Mouse (Mus musculus) heart, postnatal 10 days (tissue): ENCODE results near the gene Atn1. TPM values are rescaled to one million over a fixed set of nuclear protein-coding genes. Genes with fewer than 3 reads are reported as not detected.

Experiments used
- DNase-seq, 2 experiments: peaks; one replicate each; pipeline ENCODE4 v3.0.0; 2021
- intact Hi-C: fragments of 180-260 bp; cut with DNase I; formaldehyde crosslinking; loops from one replicate; pipeline ENCODE4 v1.15.1; 2025
- total RNA-seq, 2 experiments: library from RNA; stranded (reverse); gene quantifications; 2 replicates each; pipeline ENCODE4 v1.2.3; 2021

The Atn1 gene
- total RNA-seq, 2 experiments from 2014 or later: 59.4 to 59.7 TPM

DNA sequence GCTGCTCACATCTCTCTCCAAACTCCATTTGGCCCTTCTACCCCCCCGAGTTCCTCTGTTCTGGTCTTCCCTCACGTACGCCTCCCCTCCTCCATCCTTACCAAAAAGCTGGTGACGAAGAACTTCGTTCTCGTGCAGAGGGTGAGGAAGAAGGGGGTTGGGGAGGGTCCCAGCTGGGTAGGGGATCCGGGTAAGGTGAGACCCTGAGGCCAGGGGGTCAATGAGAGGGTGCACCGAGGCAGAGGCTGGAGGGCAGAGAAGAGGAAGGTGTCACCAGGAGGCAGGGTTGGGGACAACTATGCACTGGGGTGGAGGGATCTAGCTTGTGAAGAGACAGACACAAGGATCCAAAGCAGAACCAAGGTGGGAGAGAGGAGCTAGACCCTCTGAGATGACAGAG is 12.7 kb downstream of the Atn1 start:
- intact Hi-C loops: loop anchor here (5.0 kb wide), 2 partner anchors 81 to 101 kb away; partner anchors contain the start of gene Lpcat3
- no peak for DNase-seq

DNA sequence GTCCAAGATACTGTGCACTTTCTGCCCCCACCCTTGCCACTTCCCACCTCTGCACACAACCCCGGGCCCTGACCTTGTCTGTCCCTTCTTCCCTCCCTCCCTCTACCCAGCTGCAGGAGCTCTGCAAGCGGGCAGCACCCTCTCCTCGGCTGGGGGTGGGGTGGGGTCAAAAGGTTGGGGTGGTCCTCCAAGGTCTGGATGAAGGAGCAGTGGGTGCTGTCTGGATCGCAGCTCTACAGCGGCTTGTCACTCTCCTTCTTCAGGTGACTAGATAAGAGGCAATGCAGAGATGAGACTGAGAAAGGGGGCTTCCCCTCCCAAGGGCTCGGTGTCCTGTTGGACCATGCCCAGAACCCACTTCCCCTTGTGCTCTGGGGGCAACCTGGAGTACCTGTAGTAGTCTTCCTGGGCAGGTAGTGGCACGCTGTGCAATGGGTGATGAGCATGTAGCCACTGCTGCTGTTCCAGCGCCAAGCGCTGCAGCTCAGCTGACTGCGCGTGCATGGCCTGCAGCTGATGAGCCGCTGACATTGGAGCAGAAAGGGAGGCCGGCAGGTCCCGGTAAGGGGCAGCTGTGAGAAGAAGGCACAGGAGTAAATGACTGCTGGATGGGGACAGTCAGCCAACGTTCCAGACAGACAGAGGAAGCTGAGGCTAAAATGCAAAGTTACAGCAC is 13.3 kb downstream of the Atn1 start:
- intact Hi-C loops: loop anchor here (5.0 kb wide), 2 partner anchors 81 to 101 kb away; partner anchors contain the start of gene Lpcat3
- DNase-seq: no peak

DNA sequence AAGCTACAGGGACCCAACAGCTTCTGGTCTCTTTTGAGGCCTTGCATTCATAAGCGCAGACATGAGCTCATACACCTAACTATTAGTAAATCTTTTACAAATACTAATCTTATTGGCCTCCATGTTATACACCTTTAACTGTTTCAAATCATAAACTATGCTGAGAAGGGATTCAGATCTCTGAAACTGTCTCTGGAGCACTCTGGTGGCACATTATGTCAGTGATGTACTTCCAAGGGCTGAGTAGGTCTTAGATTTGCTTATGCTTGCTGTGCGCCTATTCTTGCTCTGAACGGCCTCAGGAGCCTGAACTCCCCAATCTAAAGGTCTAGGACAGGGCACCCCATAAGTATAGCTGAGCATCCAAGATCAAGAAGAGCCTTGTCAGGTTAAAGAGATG is 14.5 kb downstream of the Atn1 start:
- intact Hi-C loops: loop anchor here (1.0 to 5.0 kb wide), 4 partner anchors 17 to 100 kb away; partner anchors contain the start of genes Emg1, Lpcat3 and Phb2

DNA sequence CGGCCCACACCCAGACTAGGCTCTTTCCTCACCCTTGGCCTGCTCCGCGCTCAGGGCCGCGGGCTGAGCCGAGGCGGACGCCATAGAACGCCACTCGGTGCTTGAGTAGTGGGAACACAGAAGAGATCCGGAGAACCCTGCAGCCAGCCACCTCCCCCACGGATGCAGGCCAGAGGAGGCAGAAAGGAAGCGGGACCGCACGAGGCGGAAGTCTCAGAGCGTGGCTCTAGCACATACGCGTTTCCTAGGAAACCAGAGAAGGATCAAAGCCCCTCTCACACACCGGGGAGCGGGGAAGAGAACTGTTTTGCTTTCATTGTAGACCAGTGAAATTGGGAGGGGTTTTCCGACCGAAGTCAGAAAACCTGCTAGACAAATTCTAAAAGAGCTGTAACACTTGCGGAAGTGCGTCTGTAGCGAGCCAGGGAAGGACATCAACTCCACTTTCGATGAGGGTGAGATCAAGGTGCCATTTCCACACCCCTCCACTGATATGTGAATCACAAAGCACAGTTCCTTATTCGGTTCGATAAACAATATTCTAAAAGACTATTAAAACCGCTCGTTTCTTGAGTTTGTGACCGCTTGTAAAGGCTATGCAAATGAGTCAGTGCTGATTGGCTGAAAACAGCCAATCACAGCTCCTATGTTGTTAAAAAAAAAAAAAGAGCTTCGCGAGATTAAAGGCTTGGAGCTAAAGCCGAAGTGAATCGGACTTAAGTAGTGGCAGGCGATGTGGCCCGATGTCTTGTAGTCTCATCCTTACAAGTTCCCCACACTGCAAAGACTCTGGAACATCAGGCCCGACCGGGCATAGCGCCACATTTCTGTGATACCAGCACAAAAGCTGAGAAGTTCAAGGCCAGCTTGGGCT is 15.2 kb downstream of the Atn1 start, which contains the start of gene Grcc10:
Gene Grcc10, minus strand, starts transcription at position 487 of the 874 bp plus-strand sequence.
- DNase-seq: peak; percentile 92 to 93
- intact Hi-C loops: loop anchor here (1.0 to 5.0 kb wide), 4 partner anchors 18 to 99 kb away; partner anchors contain the start of genes Emg1, Lpcat3 and Phb2

More for the DNA sequence above, 14.5 kb downstream of the Atn1 start:
- DNase-seq: no peak

DNA sequence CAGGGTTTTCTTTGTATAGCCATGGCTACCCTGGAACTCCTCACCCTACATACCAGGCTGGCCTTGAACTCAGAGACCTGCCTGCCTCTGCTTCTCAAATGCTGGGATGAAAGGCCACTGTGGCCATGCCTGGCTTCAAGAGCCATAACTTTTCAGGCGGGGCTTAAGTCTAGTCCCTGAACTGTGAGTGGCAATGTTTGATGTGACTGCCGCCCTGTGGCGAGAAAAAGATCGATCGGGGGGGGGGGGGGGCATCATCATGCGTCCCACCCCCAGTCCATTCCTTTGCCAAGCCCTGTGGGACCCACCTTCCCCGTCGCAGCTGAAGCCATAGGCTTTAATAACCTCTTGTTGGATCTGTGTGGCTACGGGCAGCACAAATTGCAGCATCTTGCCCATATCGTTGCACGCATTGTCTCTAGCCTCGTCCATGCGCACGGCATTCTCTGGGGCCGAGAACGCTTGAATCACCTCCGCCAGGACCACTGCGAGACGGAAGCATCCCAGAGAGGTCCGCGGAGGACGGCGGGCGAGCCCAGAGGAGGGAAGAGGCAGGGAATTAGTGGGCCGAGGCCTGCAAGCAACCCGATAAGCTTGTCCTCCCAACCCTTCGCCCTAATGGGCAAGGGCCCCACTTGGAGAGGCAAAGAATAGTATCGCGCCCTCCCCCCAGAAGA is 16.0 kb downstream of the Atn1 start:
- no peak for DNase-seq
- intact Hi-C loops: loop anchor here (2.0 to 5.0 kb wide), 3 partner anchors 18 to 98 kb away; partner anchors contain the start of gene Lpcat3

DNA sequence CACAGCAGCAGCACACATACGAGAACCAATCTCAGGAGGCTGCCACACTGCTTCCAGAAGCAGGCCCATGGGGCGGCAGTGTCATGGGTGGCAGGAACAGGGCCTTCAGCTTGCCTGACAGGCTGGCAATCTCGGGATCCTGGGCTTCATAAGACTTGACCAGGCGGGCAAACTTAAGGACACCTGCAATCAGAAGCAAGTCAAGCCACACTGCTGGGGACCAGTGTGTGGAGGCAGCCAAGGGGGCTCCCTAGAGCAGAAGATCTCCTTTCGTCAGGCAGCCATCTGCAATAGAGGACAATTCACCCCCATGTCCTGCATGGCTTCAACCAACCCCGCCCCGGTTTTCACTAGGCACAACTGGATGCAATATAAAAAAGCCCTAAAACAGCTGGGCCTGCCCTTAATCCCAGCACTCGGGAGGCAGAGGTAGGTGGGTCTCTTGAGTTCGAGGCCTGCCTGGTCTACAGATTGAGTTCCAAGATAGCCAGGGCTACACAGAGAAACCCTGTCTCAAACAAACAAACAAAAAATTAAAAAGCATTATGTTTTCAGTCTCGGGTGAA is 17.0 kb downstream of the Atn1 start:
- intact Hi-C loops: loop anchor here (5.0 kb wide), 1 partner anchor 37 kb away; no protein-coding TSS in a partner anchor
- no peak for DNase-seq

DNA sequence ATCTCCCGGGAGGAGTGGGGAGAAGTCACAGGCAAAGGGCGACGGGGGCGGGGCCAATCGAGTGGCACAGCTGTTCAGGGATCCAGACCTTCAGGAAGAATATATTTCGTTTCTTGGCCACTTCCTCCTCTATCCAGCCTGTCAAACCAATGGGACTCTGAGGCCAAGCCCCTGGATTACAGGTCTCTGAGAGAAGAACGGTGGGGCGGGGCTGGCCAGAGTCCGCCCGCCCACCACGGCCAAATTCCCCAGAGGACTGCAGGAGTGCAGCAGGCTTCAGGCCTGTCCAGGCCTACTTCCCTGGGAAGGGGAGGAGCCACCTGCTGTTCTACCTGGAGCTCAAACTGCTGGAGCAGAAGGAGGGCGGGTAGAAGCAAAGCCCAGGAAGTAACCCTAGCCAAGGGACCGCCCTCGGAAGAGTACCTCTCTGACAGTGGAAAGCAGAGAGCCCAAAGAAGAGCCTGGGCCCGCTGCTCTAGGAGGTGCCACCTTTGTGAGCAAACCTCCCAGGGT is 17.8 kb downstream of the Atn1 start, which contains the start of gene Ptpn6:
Gene Ptpn6, minus strand, starts transcription at position 204 of the 513 bp plus-strand sequence.
- intact Hi-C loops: loop anchor here (5.0 kb wide), 1 partner anchor 36 kb away; no protein-coding TSS in a partner anchor
- no peak for DNase-seq

DNA sequence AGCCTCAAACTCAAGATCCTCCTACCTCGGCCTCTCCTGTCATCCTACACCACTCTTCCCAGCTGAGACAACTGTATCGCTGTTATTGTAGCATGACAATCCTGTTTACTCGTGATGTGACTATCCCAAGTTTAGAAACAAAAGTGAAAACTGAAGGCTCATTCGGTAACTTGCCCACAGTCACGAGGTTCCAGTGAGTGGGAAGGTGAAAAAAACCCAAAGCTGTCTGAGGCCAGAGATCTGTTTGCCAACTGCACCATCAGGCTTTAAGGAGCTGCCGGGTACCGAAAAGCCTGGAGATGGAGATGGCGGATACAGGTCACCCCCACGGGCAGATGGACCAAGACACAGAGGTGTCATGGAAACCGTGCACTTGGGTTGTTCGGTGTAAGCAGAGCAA is 19.3 kb downstream of the Atn1 start:
- intact Hi-C loops: loop anchor here (5.0 kb wide), 1 partner anchor 35 kb away; no protein-coding TSS in a partner anchor
- DNase-seq: no peak

DNA sequence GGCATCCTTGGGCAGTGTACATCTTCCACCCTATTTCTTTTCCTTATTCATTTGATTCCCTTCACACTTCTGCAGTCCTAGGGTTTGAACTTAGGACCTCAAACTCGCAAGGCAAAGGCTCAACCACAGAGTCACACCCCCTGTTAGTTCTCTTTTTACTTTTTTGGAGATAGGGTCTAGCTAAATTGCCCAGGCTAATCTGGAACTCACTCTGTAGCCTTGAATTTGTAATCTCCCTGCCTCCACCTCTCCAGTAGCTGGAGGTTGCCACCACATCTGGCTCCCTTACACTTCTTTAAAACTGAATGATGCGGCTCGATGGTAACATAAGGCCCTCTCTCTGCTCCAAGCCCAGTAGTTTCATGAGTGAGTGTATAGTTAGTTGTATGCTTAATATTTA is 21.9 kb downstream of the Atn1 start:
- intact Hi-C loops: no loop called here
- no peak for DNase-seq

DNA sequence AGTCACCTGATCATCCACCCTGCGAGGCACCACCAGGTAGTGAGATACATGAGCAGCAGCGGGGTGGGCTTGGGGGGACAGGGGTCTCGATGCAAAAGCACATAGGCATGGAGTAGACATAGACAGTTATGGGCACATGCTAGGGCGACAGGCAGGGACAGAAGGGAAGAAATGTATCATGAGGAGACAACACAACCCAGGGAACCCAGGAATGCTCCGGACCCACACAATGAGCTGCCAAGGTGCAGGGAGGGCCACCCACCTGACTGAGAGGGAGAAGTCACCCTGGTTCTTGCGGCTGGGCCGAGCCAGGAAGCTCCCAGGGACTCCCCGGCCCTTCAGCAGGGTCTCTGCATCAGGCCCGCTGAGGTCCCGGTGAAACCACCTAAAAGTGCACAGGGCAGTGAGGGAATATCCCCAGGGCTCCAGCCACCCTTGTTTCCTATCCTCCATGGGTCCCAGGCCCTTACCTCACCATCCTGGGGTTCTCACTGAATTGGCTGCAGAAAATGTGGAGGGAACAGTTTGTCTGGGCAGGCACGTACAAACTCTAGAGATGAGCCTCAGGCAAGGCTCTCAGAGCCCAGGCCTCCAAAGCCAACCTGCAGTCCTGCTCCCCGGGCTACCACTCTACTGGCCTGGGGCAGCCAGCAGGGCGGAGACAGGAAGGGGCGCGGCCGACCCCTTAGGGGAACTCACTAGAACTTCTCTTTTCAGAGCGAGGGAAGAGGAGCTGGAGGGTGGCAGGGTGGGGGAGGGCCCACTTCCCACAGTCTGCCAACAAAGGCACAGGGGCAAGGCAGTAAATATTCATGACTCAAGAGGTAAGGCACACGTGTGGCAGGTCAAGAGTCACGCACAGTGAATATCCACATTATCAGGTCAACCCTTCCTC is 23.6 kb downstream of the Atn1 start:
- DNase-seq: peak in 1 of 2 experiments; percentile 48
- intact Hi-C loops: no loop called here

DNA sequence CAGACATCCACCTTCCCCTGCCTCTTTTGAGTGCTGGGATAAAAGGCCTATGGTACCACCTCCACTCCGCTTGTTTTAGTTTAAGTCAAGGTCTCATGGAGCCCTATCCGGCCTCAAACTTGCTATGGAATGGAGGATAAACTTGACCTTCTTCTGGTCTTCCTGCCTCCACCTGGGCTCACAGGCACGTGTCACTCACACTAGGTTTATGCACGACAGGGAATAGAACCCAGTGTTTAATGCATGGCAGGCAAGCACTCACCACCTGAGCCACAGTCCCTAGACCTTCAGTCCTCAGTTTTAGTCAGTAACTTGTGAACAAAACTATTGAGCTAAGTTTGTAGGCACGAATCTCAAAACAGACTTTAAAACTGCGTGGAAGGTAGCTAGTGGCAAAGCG is 25.3 kb downstream of the Atn1 start:
- no peak for DNase-seq
- intact Hi-C loops: no loop called here

DNA sequence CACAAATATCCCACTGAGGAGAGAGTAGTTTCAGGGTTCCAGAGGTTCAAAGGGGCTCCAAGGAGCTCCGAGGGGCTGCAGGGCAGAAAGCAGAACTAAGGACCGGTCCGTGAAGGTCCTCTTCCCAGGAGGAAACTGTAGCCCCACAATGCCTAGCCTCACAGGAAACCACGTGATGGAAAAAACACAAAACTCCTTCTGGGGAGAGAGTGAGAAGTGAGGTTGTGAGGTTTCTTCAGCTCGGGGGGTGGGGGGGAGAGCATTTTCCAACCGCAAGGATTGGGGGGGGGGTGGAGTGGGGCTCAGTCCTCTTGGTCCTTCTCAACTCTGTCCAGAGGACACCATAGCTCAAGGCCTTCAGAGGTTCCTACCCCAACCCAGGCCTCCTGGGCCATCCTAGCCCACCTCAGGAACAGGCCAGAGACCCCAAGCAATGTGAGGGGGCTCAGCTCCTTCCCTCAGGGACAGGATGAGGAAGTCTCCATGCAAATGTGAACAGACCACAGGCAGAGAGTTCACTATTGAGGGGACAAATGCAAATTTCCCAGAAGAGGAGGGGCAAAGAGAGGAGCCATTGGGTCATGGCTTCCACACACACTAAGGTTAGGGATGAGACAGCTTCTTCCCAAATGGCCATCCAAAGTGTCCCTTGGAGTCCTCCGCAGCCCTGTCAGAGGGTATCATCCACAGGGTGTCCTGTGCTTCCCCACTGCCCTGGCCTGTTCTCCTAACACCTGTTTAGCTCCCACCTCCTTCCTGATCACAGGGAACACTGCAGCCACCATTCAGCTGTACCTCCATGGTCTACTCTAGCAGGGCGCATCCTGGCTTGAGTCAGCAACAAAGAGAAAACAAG is 26.2 kb downstream of the Atn1 start:
- DNase-seq: no peak
- intact Hi-C loops: no loop called here

DNA sequence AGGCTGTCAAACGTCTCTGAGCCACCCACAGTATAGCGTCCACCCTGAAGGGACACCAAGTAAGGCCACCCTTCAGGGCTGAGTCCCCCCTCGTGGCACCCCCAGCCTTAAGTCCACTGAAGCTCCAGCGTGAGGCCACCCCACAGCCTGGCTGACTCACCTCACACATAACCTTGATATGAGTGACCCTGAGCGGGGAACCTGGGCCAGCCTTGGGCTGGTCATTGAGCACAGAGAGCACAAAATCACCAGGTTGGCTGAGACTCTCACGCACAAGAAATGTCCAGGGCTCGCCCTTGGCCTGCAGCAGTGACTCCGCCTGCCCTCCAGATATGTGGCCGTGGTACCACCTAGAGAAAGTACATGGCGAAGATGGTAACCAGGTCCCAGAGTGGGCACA is 27.7 kb downstream of the Atn1 start:
- intact Hi-C loops: no loop called here
- DNase-seq: no peak

DNA sequence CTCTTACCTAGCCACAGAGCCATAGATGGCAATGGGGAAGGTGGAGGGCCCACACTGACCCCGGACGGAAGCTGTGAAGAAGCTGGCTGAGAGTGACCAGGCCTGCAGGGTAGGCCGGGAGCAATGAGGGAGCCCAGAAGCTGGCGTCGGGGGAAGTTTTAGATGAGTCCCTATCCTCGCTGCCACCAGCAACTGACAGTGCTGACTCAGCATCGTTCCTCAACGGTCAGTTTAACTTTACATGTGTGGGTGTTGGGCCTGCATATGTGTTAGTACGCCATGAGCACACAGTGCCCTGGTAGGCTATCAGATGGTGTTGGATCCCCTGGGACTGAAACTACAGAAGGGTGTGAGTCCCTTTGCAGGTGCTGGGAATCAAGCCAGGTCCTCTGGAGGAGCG is 31.9 kb downstream of the Atn1 start:
- DNase-seq: no peak
- intact Hi-C loops: no loop called here

DNA sequence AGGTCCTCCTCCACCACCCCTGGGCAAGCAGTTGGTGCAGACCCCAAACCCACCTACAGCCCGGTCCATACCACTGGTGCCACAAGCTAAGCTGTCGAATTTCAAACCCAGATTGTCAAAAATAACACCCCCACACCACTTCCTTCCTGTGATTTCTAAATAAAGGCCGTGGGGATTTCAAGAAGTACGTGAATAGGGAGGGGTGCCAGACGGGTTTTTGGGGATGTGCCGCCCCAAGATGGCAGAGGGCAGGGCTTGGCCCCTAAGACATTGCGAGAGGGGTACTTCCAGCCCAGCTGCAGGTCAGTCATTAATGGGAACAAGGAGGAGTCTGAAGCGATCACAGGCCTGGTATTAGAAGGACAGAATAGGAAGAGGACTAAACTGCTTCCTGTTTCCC is 32.8 kb downstream of the Atn1 start:
- intact Hi-C loops: no loop called here
- DNase-seq: no peak

DNA sequence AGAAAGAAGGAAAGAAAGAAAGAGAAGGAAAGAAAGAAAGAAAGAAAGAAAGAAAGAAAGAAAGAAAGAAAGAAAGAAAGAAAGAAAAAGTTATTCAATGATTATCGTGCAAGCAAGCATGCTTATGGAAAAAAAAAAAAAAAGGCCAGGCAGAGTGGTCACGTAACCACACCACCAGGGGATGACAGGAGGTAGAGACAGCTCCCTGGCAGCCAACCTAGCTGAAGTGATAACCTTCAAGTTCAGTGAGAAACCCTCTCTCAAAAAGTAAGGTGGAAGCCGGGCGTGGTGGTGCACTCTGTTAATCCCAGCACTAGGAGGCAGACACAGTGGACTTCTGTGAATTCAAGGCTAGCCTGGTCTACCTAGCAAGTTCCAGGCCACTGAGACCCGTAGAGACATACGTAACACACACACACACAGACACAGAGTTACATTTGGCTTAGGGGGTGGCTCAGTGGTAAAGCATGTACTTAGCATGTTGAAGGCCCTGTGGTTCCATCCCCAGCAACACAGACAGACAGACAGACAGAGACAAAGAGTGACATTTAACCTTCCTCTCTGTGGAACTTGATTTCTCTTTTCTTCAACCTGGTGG is 33.3 kb downstream of the Atn1 start:
- DNase-seq: peak; percentile 67 to 73
- intact Hi-C loops: no loop called here

DNA sequence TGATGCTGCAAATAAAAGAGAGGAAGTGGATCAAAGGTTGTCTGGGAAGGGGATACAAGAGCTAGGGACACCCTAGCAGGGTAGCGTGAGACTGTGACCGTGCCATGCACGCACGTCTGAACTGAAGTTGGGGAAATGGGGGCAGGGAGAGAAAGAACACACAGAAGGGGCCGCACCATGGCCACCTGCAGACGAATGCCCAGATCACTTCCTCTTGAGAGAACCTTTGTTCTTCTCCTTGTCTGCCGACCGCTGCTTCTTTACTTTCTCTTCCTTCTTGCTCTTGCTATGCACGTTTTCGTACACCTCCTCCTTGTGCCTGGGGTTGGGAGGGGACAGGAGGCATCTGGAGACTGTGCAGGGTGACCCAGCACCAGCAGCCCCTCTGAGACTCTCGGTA is 35.4 kb downstream of the Atn1 start:
- DNase-seq: no peak
- intact Hi-C loops: no loop called here
